Mouse (Mus musculus): ENCODE results near the gene Fscn1.

DNA sequence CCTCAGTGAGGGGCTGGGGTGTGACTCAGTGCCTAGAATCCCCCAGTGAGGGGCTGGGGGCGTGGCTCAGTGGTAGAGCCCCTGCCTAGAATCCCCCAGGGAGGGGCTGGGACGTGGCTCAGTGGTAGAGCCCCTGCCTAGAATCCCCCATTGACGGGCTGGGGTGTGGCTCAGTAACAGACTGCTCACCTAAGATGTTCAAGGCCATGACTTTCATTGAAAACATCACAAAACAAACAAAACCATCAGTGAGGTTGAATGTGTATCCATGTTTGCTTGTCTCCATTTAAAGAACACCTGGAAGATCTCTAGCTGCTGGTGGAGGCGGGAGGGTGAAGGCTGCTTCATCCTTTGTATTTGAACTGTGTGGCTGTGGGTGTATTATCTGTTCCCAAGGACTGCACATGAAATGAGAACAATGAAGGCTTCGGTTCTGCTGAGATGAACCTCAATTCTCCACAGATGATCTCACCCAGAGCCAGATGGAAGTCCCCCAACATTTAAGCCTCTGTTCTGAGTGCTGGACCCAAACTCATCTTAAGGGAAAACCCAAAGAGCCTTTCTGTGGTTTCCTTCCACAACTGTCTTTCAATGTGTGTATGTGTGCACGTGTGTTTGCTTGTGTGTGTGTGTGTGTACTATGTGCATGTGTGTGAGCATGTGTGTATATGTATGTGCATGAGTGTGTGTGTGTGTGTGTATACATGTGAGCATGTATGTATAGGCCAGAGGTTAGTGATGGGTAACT is 3.0 kb upstream of the Fscn1 start:
- TF ChIP-seq CTCF (IDR thresholded peaks at IDR 0.05; ENCODE audit: low read depth) (no peak), EP300 (IDR thresholded peaks at IDR 0.05; ENCODE audit: low read depth) (no peak)
